Mouse (Mus musculus): ENCODE data around the gene Ezh1. TPM values are rescaled to one million over a fixed set of nuclear protein-coding genes. Genes with fewer than 3 reads are reported as not detected.
A peak's percentile ranks its signal among the peaks of the same experiment; 100 is the strongest.

Ezh1 gene
- 11.8 and 12.4 TPM in 2 replicates for polyA plus RNA-seq (2014; fragmentation: Nextera tagmentation; extraction: Ambion mirVana)

GRCm38 (mm10) chr11:101226065-101226701 lies at the start of gene Ezh1:
Gene Ezh1 (minus strand): TSS chr11:101226463.
- no peaks in the 10 kb centered on the region for H3K36me3 ChIP-seq (ENCODE audit: control insufficient read depth, insufficient read depth, low read length)
- DNase-seq (ENCODE audit: low spot score) = peak; percentile 88
- peaks cover 21% of the 10 kb centered on the region for H3K27me3 ChIP-seq (replicated peaks; ENCODE audit: control insufficient read depth, insufficient read depth, low read length)
- H3K4me2 ChIP-seq = peak within 1 kb of the TSS; percentile 96
- H3K27ac ChIP-seq (ENCODE audit: low read depth, low read length) = peak within 1 kb of the TSS; percentile 62
- peak within 1 kb of the TSS; percentile 90 for H3K9ac ChIP-seq (ENCODE audit: low read depth, low read length)
- no peaks in the 10 kb centered on the region for H3K9me3 ChIP-seq (ENCODE audit: control insufficient read depth, low read length)
- peaks cover 19% of the 10 kb centered on the region for H3K4me1 ChIP-seq (replicated peaks; ENCODE audit: control insufficient read depth, insufficient read depth, low read length)
- ATAC-seq (replicated peaks; ENCODE audit: low FRiP score) = peak; percentile 92
- H3K4me3 ChIP-seq (ENCODE audit: low read depth, low read length) = peak within 1 kb of the TSS; percentile 95
- WGBS = under 1% methylated on average over 52 of the region's 56 CpGs

- DNase-seq (ENCODE audit: low spot score) = no peak
- Histone ChIP-seq H3K4me1 (replicated peaks; ENCODE audit: control insufficient read depth, insufficient read depth, low read length) (peaks cover 14% of the 10 kb centered on the region), H3K4me3 (ENCODE audit: low read depth, low read length) (no peak overlapping the region), H3K27me3 (replicated peaks; ENCODE audit: control insufficient read depth, insufficient read depth, low read length) (no peaks in the 10 kb centered on the region), H3K9me3 (ENCODE audit: control insufficient read depth, low read length) (no peaks in the 10 kb centered on the region), H3K36me3 (ENCODE audit: control insufficient read depth, insufficient read depth, low read length) (peaks cover 5% of the 10 kb centered on the region; the same call in 1 of the 2 replicates), H3K4me2 (no peak overlapping the region), H3K27ac (ENCODE audit: low read depth, low read length) (no peak overlapping the region), H3K9ac (ENCODE audit: low read depth, low read length) (no peak overlapping the region)
- WGBS = 76% methylated on average over 4 of the region's 4 CpGs
- no peak for ATAC-seq (replicated peaks; ENCODE audit: low FRiP score)
Measured at GRCm38 (mm10) chr11:101275309-101275708, 49.0 kb upstream of the Ezh1 start.

GRCm38 (mm10) chr11:101272446-101272845 lies 46.2 kb upstream of the Ezh1 start:
- H3K4me2 ChIP-seq = no peak overlapping the region
- no peak for DNase-seq (ENCODE audit: low spot score)
- peaks cover 18% of the 10 kb centered on the region for H3K4me1 ChIP-seq (replicated peaks; ENCODE audit: control insufficient read depth, insufficient read depth, low read length)
- no peaks in the 10 kb centered on the region; the same call in none of the 2 replicates for H3K27me3 ChIP-seq (replicated peaks; ENCODE audit: control insufficient read depth, insufficient read depth, low read length)
- H3K9ac ChIP-seq (ENCODE audit: low read depth, low read length) = no peak overlapping the region
- WGBS = 81% methylated on average over 3 of the region's 3 CpGs
- no peaks in the 10 kb centered on the region for H3K9me3 ChIP-seq (ENCODE audit: control insufficient read depth, low read length)
- no peak overlapping the region for H3K27ac ChIP-seq (ENCODE audit: low read depth, low read length)
- ATAC-seq (replicated peaks; ENCODE audit: low FRiP score) = no peak
- H3K4me3 ChIP-seq (ENCODE audit: low read depth, low read length) = no peak overlapping the region
- H3K36me3 ChIP-seq (ENCODE audit: control insufficient read depth, insufficient read depth, low read length) = peaks cover 5% of the 10 kb centered on the region; the same call in 1 of the 2 replicates

GRCm38 (mm10) chr11:101269577-101270116 lies 43.4 kb upstream of the Ezh1 start:
- H3K9me3 ChIP-seq (ENCODE audit: control insufficient read depth, low read length) = no peaks in the 10 kb centered on the region
- H3K4me1 ChIP-seq (replicated peaks; ENCODE audit: control insufficient read depth, insufficient read depth, low read length) = peaks cover 19% of the 10 kb centered on the region; the same call in 1 of the 2 replicates
- 25% methylated on average over 10 of the region's 10 CpGs for WGBS
- peak overlapping the region; percentile 28; the same call in 1 of the 2 replicates for H3K4me2 ChIP-seq
- no peak overlapping the region for H3K4me3 ChIP-seq (ENCODE audit: low read depth, low read length)
- H3K9ac ChIP-seq (ENCODE audit: low read depth, low read length) = no peak overlapping the region
- peaks cover 10% of the 10 kb centered on the region for H3K27me3 ChIP-seq (replicated peaks; ENCODE audit: control insufficient read depth, insufficient read depth, low read length)
- ATAC-seq (replicated peaks; ENCODE audit: low FRiP score) = peak; percentile 45; the same call in 1 of the 2 replicates
- peaks cover 5% of the 10 kb centered on the region; the same call in 1 of the 2 replicates for H3K36me3 ChIP-seq (ENCODE audit: control insufficient read depth, insufficient read depth, low read length)
- H3K27ac ChIP-seq (ENCODE audit: low read depth, low read length) = 0 out of 2 replicates have a peak overlapping the region, but pooled peaks have one; percentile 50
- DNase-seq (ENCODE audit: low spot score) = no peak

- Histone ChIP-seq H3K9me3 (ENCODE audit: control insufficient read depth, low read length) (no peaks in the 10 kb centered on the region), H3K36me3 (ENCODE audit: control insufficient read depth, insufficient read depth, low read length) (peaks cover 2% of the 10 kb centered on the region; the same call in 1 of the 2 replicates), H3K9ac (ENCODE audit: low read depth, low read length) (no peak overlapping the region), H3K4me2 (no peak overlapping the region), H3K27me3 (replicated peaks; ENCODE audit: control insufficient read depth, insufficient read depth, low read length) (peaks cover 37% of the 10 kb centered on the region), H3K27ac (ENCODE audit: low read depth, low read length) (no peak overlapping the region), H3K4me1 (replicated peaks; ENCODE audit: control insufficient read depth, insufficient read depth, low read length) (peaks cover 36% of the 10 kb centered on the region), H3K4me3 (ENCODE audit: low read depth, low read length) (no peak overlapping the region)
- ATAC-seq (replicated peaks; ENCODE audit: low FRiP score) (no peak), DNase-seq (ENCODE audit: low spot score) (no peak)
- 51% methylated on average over 6 of the region's 6 CpGs for WGBS
Measured at GRCm38 (mm10) chr11:101265906-101266305, 39.6 kb upstream of the Ezh1 start.

GRCm38 (mm10) chr11:101264954-101265471 lies 38.8 kb upstream of the Ezh1 start:
- 12% methylated on average over 31 of the region's 31 CpGs for WGBS
- Histone ChIP-seq H3K4me1 (replicated peaks; ENCODE audit: control insufficient read depth, insufficient read depth, low read length) (peaks cover 35% of the 10 kb centered on the region), H3K9ac (ENCODE audit: low read depth, low read length) (no peak overlapping the region)

GRCm38 (mm10) chr11:101263989-101264280 lies 37.7 kb upstream of the Ezh1 start:
- peaks cover 37% of the 10 kb centered on the region for H3K27me3 ChIP-seq (replicated peaks; ENCODE audit: control insufficient read depth, insufficient read depth, low read length)
- peaks cover 5% of the 10 kb centered on the region; the same call in 1 of the 2 replicates for H3K36me3 ChIP-seq (ENCODE audit: control insufficient read depth, insufficient read depth, low read length)
- ATAC-seq (replicated peaks; ENCODE audit: low FRiP score) (no peak), DNase-seq (ENCODE audit: low spot score) (no peak)
- peak overlapping the region; percentile 99 for H3K4me2 ChIP-seq
- H3K9ac ChIP-seq (ENCODE audit: low read depth, low read length) = no peak overlapping the region
- peaks cover 35% of the 10 kb centered on the region for H3K4me1 ChIP-seq (replicated peaks; ENCODE audit: control insufficient read depth, insufficient read depth, low read length)
- H3K4me3 ChIP-seq (ENCODE audit: low read depth, low read length) = no peak overlapping the region
- no peaks in the 10 kb centered on the region for H3K9me3 ChIP-seq (ENCODE audit: control insufficient read depth, low read length)
- no peak overlapping the region for H3K27ac ChIP-seq (ENCODE audit: low read depth, low read length)
- WGBS = 35% methylated on average over 3 of the region's 3 CpGs

More at GRCm38 (mm10) chr11:101264954-101265471, 38.8 kb upstream of the Ezh1 start:
- Histone ChIP-seq H3K4me3 (ENCODE audit: low read depth, low read length) (peak overlapping the region; percentile 28), H3K9me3 (ENCODE audit: control insufficient read depth, low read length) (no peaks in the 10 kb centered on the region), H3K27ac (ENCODE audit: low read depth, low read length) (no peak overlapping the region), H3K4me2 (peak overlapping the region; percentile 59), H3K36me3 (ENCODE audit: control insufficient read depth, insufficient read depth, low read length) (peaks cover 2% of the 10 kb centered on the region; the same call in 1 of the 2 replicates), H3K27me3 (replicated peaks; ENCODE audit: control insufficient read depth, insufficient read depth, low read length) (peaks cover 37% of the 10 kb centered on the region)
- DNase-seq (ENCODE audit: low spot score) = no peak
- no peak for ATAC-seq (replicated peaks; ENCODE audit: low FRiP score)

GRCm38 (mm10) chr11:101263138-101263988 lies 37.1 kb upstream of the Ezh1 start:
- DNase-seq (ENCODE audit: low spot score) (no peak), ATAC-seq (replicated peaks; ENCODE audit: low FRiP score) (no peak)
- H3K4me1 ChIP-seq (replicated peaks; ENCODE audit: control insufficient read depth, insufficient read depth, low read length) = peaks cover 41% of the 10 kb centered on the region
- H3K4me3 ChIP-seq (ENCODE audit: low read depth, low read length) = peak overlapping the region; percentile 82
- H3K36me3 ChIP-seq (ENCODE audit: control insufficient read depth, insufficient read depth, low read length) = peaks cover 6% of the 10 kb centered on the region; the same call in 1 of the 2 replicates
- no peak overlapping the region for H3K27ac ChIP-seq (ENCODE audit: low read depth, low read length)
- 11% methylated on average over 32 of the region's 32 CpGs for WGBS
- no peak overlapping the region for H3K9ac ChIP-seq (ENCODE audit: low read depth, low read length)
- peak overlapping the region; percentile 99 for H3K4me2 ChIP-seq
- peaks cover 37% of the 10 kb centered on the region for H3K27me3 ChIP-seq (replicated peaks; ENCODE audit: control insufficient read depth, insufficient read depth, low read length)
- H3K9me3 ChIP-seq (ENCODE audit: control insufficient read depth, low read length) = no peaks in the 10 kb centered on the region

All from liver, embryonic 11.5 days (tissue).